Mouse (Mus musculus) liver, adult 2 months (tissue): ENCODE measurements around the gene Oat.

Source experiments
- CTCF ChIP-seq: fragments of 200-500 bp; IDR thresholded peaks from 2 replicates; pipeline ENCODE4 v1.5.1; 2011; ENCODE audit warnings: low read depth, low read length, control low read depth
- POLR2A ChIP-seq: fragments of 200-500 bp; IDR thresholded peaks from 2 replicates; pipeline ENCODE4 v1.6.1; 2011; ENCODE audit warnings: low read length, control low read depth; ENCODE audit not compliant: insufficient read depth; ENCODE audit errors: extremely low read depth

GRCm38 (mm10) chr7:132541566-132541965 lies 34.6 kb downstream of the Oat start:
- TF ChIP-seq CTCF (no peak), POLR2A (no peak)
